Mouse (Mus musculus) small intestine, adult 2 months (tissue): Measurements from ENCODE around the gene Gnaq.

Experiments
- CTCF ChIP-seq: fragments of 200-500 bp; IDR thresholded peaks from 2 replicates; pipeline ENCODE4 v1.5.1; 2012; ENCODE audit warnings: low read depth, mild to moderate bottlenecking, control low read depth, inconsistent platforms, low read length, moderate library complexity, mixed read lengths; ENCODE audit not compliant: insufficient replicate concordance, insufficient read length; ENCODE audit errors: extremely low read depth
- POLR2A ChIP-seq: fragments of 200-500 bp; IDR thresholded peaks from 2 replicates; pipeline ENCODE4 v1.6.1; 2012; ENCODE audit warnings: low read depth, mild to moderate bottlenecking, control low read depth, inconsistent platforms, low read length, moderate library complexity

DNA sequence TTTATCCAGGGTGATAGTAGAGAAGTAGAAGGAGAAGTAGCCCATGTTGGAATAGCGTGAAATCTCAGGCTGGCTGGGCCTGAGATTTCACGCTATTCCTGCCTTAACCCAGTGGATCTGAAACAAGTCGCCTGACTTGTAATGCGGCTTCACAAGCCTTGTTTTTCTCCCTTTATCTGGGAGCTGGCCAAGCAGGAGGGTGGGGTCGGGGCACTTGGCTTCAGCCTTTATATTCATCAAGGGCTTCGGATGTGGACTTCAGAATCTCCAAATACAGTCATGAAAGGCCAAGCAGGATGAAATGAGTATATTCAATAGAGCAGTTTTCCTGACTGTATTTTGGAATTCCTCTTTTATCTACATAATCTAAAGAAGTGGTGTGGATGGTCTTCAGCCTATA lies 82.3 kb downstream of the Gnaq start:
- no peak for TF ChIP-seq CTCF
- no peak for TF ChIP-seq POLR2A
